Mouse (Mus musculus) olfactory bulb, adult 2 months (tissue): Measurements from ENCODE around the gene Zfp385b.

Source experiments
- CTCF ChIP-seq: fragments of 200-500 bp; IDR thresholded peaks from 2 replicates; pipeline ENCODE4 v1.5.1; 2012; ENCODE audit warnings: low read depth, mild to moderate bottlenecking, low read length, moderate library complexity; ENCODE audit not compliant: insufficient read depth
- POLR2A ChIP-seq: fragments of 200-500 bp; IDR thresholded peaks from 2 replicates; pipeline ENCODE4 v1.6.1; 2012; ENCODE audit warnings: mild to moderate bottlenecking, low read depth, low read length, moderate library complexity; ENCODE audit not compliant: insufficient read depth

- TF ChIP-seq POLR2A, result no peak
- no peak for TF ChIP-seq CTCF
Observed at GRCm38 (mm10) chr2:77823026-77823425, 3.6 kb upstream of the Zfp385b start.
